Mouse (Mus musculus): ENCODE data around the gene Abr. TPM values are rescaled to one million over a fixed set of nuclear protein-coding genes. Genes with fewer than 3 reads are reported as not detected.
A peak's percentile ranks its signal among the peaks of the same experiment; 100 is the strongest.

Gene Abr
- polyA plus RNA-seq, 1 experiment from 2014 or later: 42.7 TPM

GRCm38 (mm10) chr11:76467487-76468005 is 154.6 kb downstream of the Abr start:
- WGBS: 25% methylated on average over 8 of the region's 8 CpGs
- H3K4me1 ChIP-seq (ENCODE audit: control insufficient read depth, insufficient read depth, low read length): peaks cover 31% of the 10 kb centered on the region
- H3K9me3 ChIP-seq (ENCODE audit: control insufficient read depth, low read depth, low read length): no peaks in the 10 kb centered on the region
- H3K9ac ChIP-seq (replicated peaks; ENCODE audit: low read depth, low read length): no peak overlapping the region
- H3K4me3 ChIP-seq (ENCODE audit: low read depth, low read length): no peak overlapping the region
- peaks cover 22% of the 10 kb centered on the region for H3K36me3 ChIP-seq (ENCODE audit: control insufficient read depth, insufficient read depth, low read length)
- no peaks in the 10 kb centered on the region for H3K27me3 ChIP-seq (ENCODE audit: control insufficient read depth, insufficient read depth, low read length)
- ATAC-seq (ENCODE audit: insufficient number of reproducible peaks, insufficient read depth, low FRiP score, low read depth): no peak
- H3K4me2 ChIP-seq (replicated peaks; ENCODE audit: low read depth, low read length): 0 out of 2 replicates have a peak overlapping the region, but pooled peaks have one; percentile 16
- H3K27ac ChIP-seq (ENCODE audit: low read length): no peak overlapping the region

GRCm38 (mm10) chr11:76467073-76467472 is 155.0 kb downstream of the Abr start:
- no peak overlapping the region for H3K9ac ChIP-seq (replicated peaks; ENCODE audit: low read depth, low read length)
- H3K4me3 ChIP-seq (ENCODE audit: low read depth, low read length): no peak overlapping the region
- H3K27me3 ChIP-seq (ENCODE audit: control insufficient read depth, insufficient read depth, low read length): no peaks in the 10 kb centered on the region
- 25% methylated on average over 10 of the region's 10 CpGs for WGBS
- no peaks in the 10 kb centered on the region for H3K9me3 ChIP-seq (ENCODE audit: control insufficient read depth, low read depth, low read length)
- no peak overlapping the region for H3K4me2 ChIP-seq (replicated peaks; ENCODE audit: low read depth, low read length)
- ATAC-seq (ENCODE audit: insufficient number of reproducible peaks, insufficient read depth, low FRiP score, low read depth): no peak
- peaks cover 22% of the 10 kb centered on the region for H3K36me3 ChIP-seq (ENCODE audit: control insufficient read depth, insufficient read depth, low read length)
- H3K27ac ChIP-seq (ENCODE audit: low read length): no peak overlapping the region
- H3K4me1 ChIP-seq (ENCODE audit: control insufficient read depth, insufficient read depth, low read length): peaks cover 31% of the 10 kb centered on the region

- no peak overlapping the region for H3K4me2 ChIP-seq (replicated peaks; ENCODE audit: low read depth, low read length)
- H3K4me1 ChIP-seq (ENCODE audit: control insufficient read depth, insufficient read depth, low read length): peaks cover 31% of the 10 kb centered on the region
- peaks cover 28% of the 10 kb centered on the region for H3K36me3 ChIP-seq (ENCODE audit: control insufficient read depth, insufficient read depth, low read length)
- no peak overlapping the region for H3K4me3 ChIP-seq (ENCODE audit: low read depth, low read length)
- H3K27ac ChIP-seq (ENCODE audit: low read length): no peak overlapping the region
- H3K9me3 ChIP-seq (ENCODE audit: control insufficient read depth, low read depth, low read length): no peaks in the 10 kb centered on the region
- H3K9ac ChIP-seq (replicated peaks; ENCODE audit: low read depth, low read length): no peak overlapping the region
- no peak; the same call in 1 of the 2 replicates for ATAC-seq (ENCODE audit: insufficient number of reproducible peaks, insufficient read depth, low FRiP score, low read depth)
- WGBS: 69% methylated on average over 4 of the region's 4 CpGs
- no peaks in the 10 kb centered on the region for H3K27me3 ChIP-seq (ENCODE audit: control insufficient read depth, insufficient read depth, low read length)
Observed at GRCm38 (mm10) chr11:76465879-76466278, 156.2 kb downstream of the Abr start.

- Histone ChIP-seq H3K36me3 (ENCODE audit: control insufficient read depth, insufficient read depth, low read length) (peaks cover 38% of the 10 kb centered on the region; the same call in 1 of the 2 replicates), H3K9ac (replicated peaks; ENCODE audit: low read depth, low read length) (no peak overlapping the region), H3K4me1 (ENCODE audit: control insufficient read depth, insufficient read depth, low read length) (peaks cover under 1% of the 10 kb centered on the region; the same call in 1 of the 2 replicates), H3K4me3 (ENCODE audit: low read depth, low read length) (no peak overlapping the region), H3K27me3 (ENCODE audit: control insufficient read depth, insufficient read depth, low read length) (no peaks in the 10 kb centered on the region), H3K4me2 (replicated peaks; ENCODE audit: low read depth, low read length) (no peak overlapping the region), H3K27ac (ENCODE audit: low read length) (no peak overlapping the region), H3K9me3 (ENCODE audit: control insufficient read depth, low read depth, low read length) (no peaks in the 10 kb centered on the region)
- ATAC-seq (ENCODE audit: insufficient number of reproducible peaks, insufficient read depth, low FRiP score, low read depth): no peak
- 91% methylated on average over 5 of the region's 5 CpGs for WGBS
Observed at GRCm38 (mm10) chr11:76461696-76462095, 160.4 kb downstream of the Abr start.

GRCm38 (mm10) chr11:76461201-76461600 is 160.9 kb downstream of the Abr start:
- Histone ChIP-seq H3K36me3 (ENCODE audit: control insufficient read depth, insufficient read depth, low read length) (peaks cover 39% of the 10 kb centered on the region; the same call in 1 of the 2 replicates), H3K4me1 (ENCODE audit: control insufficient read depth, insufficient read depth, low read length) (peaks cover 4% of the 10 kb centered on the region; the same call in 1 of the 2 replicates), H3K27me3 (ENCODE audit: control insufficient read depth, insufficient read depth, low read length) (no peaks in the 10 kb centered on the region), H3K9ac (replicated peaks; ENCODE audit: low read depth, low read length) (no peak overlapping the region), H3K27ac (ENCODE audit: low read length) (no peak overlapping the region), H3K9me3 (ENCODE audit: control insufficient read depth, low read depth, low read length) (no peaks in the 10 kb centered on the region), H3K4me3 (ENCODE audit: low read depth, low read length) (no peak overlapping the region), H3K4me2 (replicated peaks; ENCODE audit: low read depth, low read length) (no peak overlapping the region)
- WGBS: 57% methylated on average over 6 of the region's 6 CpGs
- no peak for ATAC-seq (ENCODE audit: insufficient number of reproducible peaks, insufficient read depth, low FRiP score, low read depth)

GRCm38 (mm10) chr11:76459489-76459888 is 162.6 kb downstream of the Abr start:
- Histone ChIP-seq H3K9ac (replicated peaks; ENCODE audit: low read depth, low read length) (no peak overlapping the region), H3K4me1 (ENCODE audit: control insufficient read depth, insufficient read depth, low read length) (peaks cover 4% of the 10 kb centered on the region; the same call in 1 of the 2 replicates), H3K4me3 (ENCODE audit: low read depth, low read length) (no peak overlapping the region), H3K27me3 (ENCODE audit: control insufficient read depth, insufficient read depth, low read length) (no peaks in the 10 kb centered on the region), H3K4me2 (replicated peaks; ENCODE audit: low read depth, low read length) (no peak overlapping the region), H3K9me3 (ENCODE audit: control insufficient read depth, low read depth, low read length) (no peaks in the 10 kb centered on the region), H3K27ac (ENCODE audit: low read length) (no peak overlapping the region), H3K36me3 (ENCODE audit: control insufficient read depth, insufficient read depth, low read length) (peaks cover 50% of the 10 kb centered on the region)
- ATAC-seq (ENCODE audit: insufficient number of reproducible peaks, insufficient read depth, low FRiP score, low read depth): no peak
- WGBS: 66% methylated on average over 3 of the region's 3 CpGs

- H3K9ac ChIP-seq (replicated peaks; ENCODE audit: low read depth, low read length): no peak overlapping the region
- WGBS: 77% methylated on average over 9 of the region's 9 CpGs
- H3K27ac ChIP-seq (ENCODE audit: low read length): no peak overlapping the region
- no peak overlapping the region for H3K4me3 ChIP-seq (ENCODE audit: low read depth, low read length)
- ATAC-seq (ENCODE audit: insufficient number of reproducible peaks, insufficient read depth, low FRiP score, low read depth): no peak
- peaks cover 4% of the 10 kb centered on the region; the same call in 1 of the 2 replicates for H3K4me1 ChIP-seq (ENCODE audit: control insufficient read depth, insufficient read depth, low read length)
- H3K27me3 ChIP-seq (ENCODE audit: control insufficient read depth, insufficient read depth, low read length): no peaks in the 10 kb centered on the region
- H3K4me2 ChIP-seq (replicated peaks; ENCODE audit: low read depth, low read length): no peak overlapping the region
- H3K9me3 ChIP-seq (ENCODE audit: control insufficient read depth, low read depth, low read length): no peaks in the 10 kb centered on the region
- peaks cover 49% of the 10 kb centered on the region for H3K36me3 ChIP-seq (ENCODE audit: control insufficient read depth, insufficient read depth, low read length)
Observed at GRCm38 (mm10) chr11:76458730-76459129, 163.4 kb downstream of the Abr start.

GRCm38 (mm10) chr11:76456897-76457296 is 165.2 kb downstream of the Abr start:
- Histone ChIP-seq H3K9me3 (ENCODE audit: control insufficient read depth, low read depth, low read length) (no peaks in the 10 kb centered on the region), H3K4me2 (replicated peaks; ENCODE audit: low read depth, low read length) (no peak overlapping the region), H3K36me3 (ENCODE audit: control insufficient read depth, insufficient read depth, low read length) (peaks cover 47% of the 10 kb centered on the region), H3K4me3 (ENCODE audit: low read depth, low read length) (no peak overlapping the region), H3K27ac (ENCODE audit: low read length) (0 out of 2 replicates have a peak overlapping the region, but pooled peaks have one; percentile 7), H3K4me1 (ENCODE audit: control insufficient read depth, insufficient read depth, low read length) (peaks cover 4% of the 10 kb centered on the region; the same call in 1 of the 2 replicates), H3K27me3 (ENCODE audit: control insufficient read depth, insufficient read depth, low read length) (no peaks in the 10 kb centered on the region), H3K9ac (replicated peaks; ENCODE audit: low read depth, low read length) (no peak overlapping the region)
- WGBS: 80% methylated on average over 10 of the region's 10 CpGs
- no peak for ATAC-seq (ENCODE audit: insufficient number of reproducible peaks, insufficient read depth, low FRiP score, low read depth)

GRCm38 (mm10) chr11:76456233-76456632 is 165.9 kb downstream of the Abr start:
- Histone ChIP-seq H3K27ac (ENCODE audit: low read length) (no peak overlapping the region), H3K4me1 (ENCODE audit: control insufficient read depth, insufficient read depth, low read length) (peaks cover 4% of the 10 kb centered on the region; the same call in 1 of the 2 replicates), H3K9ac (replicated peaks; ENCODE audit: low read depth, low read length) (no peak overlapping the region), H3K4me3 (ENCODE audit: low read depth, low read length) (no peak overlapping the region), H3K4me2 (replicated peaks; ENCODE audit: low read depth, low read length) (no peak overlapping the region), H3K9me3 (ENCODE audit: control insufficient read depth, low read depth, low read length) (no peaks in the 10 kb centered on the region), H3K27me3 (ENCODE audit: control insufficient read depth, insufficient read depth, low read length) (no peaks in the 10 kb centered on the region), H3K36me3 (ENCODE audit: control insufficient read depth, insufficient read depth, low read length) (peaks cover 49% of the 10 kb centered on the region)
- ATAC-seq (ENCODE audit: insufficient number of reproducible peaks, insufficient read depth, low FRiP score, low read depth): peak; percentile 59; the same call in 1 of the 2 replicates
- WGBS: 11% methylated on average over 6 of the region's 6 CpGs

Data from stomach, embryonic 14.5 days (tissue).